Mouse (Mus musculus) neural tube, postnatal 0 days (tissue): Measurements from ENCODE around the gene Ccdc40. TPM values are rescaled to one million over a fixed set of nuclear protein-coding genes. Genes with fewer than 3 reads are reported as not detected.

ENCODE experiments used
- polyA plus RNA-seq: library from polyadenylated mRNA; unstranded; fragments of >200 nt; fragmentation: Nextera tagmentation; extraction: Ambion mirVana; gene quantifications from 2 replicates; pipeline ENCODE4 v1.2.1, GENCODE M21; 2015

Gene Ccdc40
- 7.6 and 8.6 TPM in 2 replicates for polyA plus RNA-seq

DNA sequence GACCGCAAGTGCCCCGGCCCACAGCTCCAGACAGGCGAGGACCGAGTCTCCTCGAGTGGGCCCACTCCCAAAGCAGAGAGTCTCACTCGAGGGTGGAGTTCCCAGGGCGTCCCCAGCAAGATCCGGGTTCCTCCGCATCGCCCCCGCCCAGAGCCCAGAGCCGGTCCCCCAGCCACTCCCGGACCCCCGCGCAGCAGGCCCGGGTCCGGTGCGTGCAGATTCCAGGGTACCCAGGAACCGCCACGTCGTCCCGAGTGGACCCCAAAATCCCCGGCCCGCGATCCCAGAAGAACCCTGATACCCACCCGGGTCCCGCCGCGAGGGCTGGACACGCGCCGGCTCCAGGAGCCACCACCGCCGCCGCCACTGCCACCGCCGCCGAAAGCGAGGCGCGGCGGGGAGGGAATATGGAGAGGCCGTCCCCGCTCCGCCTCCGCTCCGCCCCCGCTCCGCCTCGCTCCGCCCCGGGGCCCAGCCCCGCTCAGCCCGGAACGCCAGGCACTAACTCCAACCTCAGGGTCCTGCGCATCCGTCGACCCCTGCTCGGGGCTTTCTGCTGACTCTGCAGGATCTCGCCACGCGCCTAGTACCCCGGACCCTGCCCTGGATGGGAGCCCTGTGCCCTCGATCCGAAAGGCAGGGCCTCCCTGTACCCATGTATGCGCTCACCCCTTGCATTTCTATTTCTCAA lies at the start of gene Ccdc40, which contains the start of gene Tbc1d16:
TSS of gene Ccdc40 (plus strand) at position 482 of the 691 bp plus-strand sequence.
TSS of gene Tbc1d16 (minus strand) at position 409 of the 691 bp plus-strand sequence.

DNA sequence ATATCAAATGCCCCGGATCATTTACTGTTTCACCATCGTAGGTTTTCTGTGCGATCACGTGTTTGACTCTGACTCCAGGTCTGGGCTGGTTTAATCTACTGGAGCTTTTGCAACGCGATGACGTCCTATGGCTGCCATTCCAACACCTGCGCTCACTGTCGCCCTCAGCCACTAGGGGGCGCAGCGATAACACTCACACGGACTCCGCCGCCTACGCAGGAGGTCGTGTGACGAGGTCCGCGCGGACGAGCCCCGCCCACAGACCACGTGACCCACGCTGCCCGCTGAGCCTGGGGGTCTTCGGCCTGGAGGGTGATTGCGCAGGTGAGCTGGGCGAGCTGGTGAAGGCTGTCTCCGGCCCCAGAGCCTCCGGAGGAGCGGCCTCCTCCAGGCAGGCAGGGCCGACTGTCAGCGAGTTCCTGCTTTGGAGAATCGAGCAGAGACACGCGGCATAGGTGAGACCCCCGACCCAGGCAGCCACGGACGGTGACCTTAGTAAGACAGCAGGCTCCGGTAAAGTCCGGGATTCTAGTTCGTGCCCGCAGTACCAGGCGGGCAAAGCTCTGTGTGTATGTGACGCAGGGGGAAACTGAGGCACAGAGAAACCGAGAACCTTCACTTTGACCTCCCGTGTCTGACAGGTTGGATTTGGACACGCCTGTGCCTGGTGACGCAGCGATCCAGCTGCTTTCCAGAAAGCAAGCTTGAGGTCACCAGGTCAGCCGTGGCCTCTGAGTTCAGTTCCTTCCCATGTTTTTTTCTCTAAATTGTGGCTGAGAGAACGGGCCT lies 39.6 kb downstream of the Ccdc40 start, which contains the start of gene Gaa:
TSS of gene Gaa (plus strand) at position 120 of the 789 bp plus-strand sequence.

GRCm38 (mm10) chr11:119299391-119300245 lies 71.2 kb downstream of the Ccdc40 start, which contains the start of gene Eif4a3:
TSS of gene Eif4a3 (minus strand) at chr11:119300089.

GRCm38 (mm10) chr11:119307658-119307867 lies 79.2 kb downstream of the Ccdc40 start, which contains the start of gene Card14:
TSS of gene Card14 (plus strand) at chr11:119307768.

Other genes with a start within 250 kb of the Ccdc40 start
- not detected in 2 replicates for gene Enpp7, start 240.4 kb upstream of the Ccdc40 start, polyA plus RNA-seq
- gene Cbx2, start 205.6 kb upstream of the Ccdc40 start, polyA plus RNA-seq: 4.2 TPM in 2 replicates
- gene Cbx8, start 187.6 kb upstream of the Ccdc40 start, polyA plus RNA-seq: 6.8 and 7.6 TPM in 2 replicates
- gene Cbx4, start 142.4 kb upstream of the Ccdc40 start, polyA plus RNA-seq: 21.9 TPM in 2 replicates
- gene Tbc1d16, start 73 bp upstream of the Ccdc40 start, polyA plus RNA-seq: 32.0 and 38.5 TPM in 2 replicates
- gene Gaa, start 39.3 kb downstream of the Ccdc40 start, polyA plus RNA-seq: 128 and 138 TPM in 2 replicates
- 216 and 222 TPM in 2 replicates for gene Eif4a3, start 71.5 kb downstream of the Ccdc40 start, polyA plus RNA-seq
- 0.87 and 1.4 TPM in 2 replicates for gene Card14, start 79.2 kb downstream of the Ccdc40 start, polyA plus RNA-seq
- 7.4 and 7.5 TPM in 2 replicates for gene Sgsh, start 127.0 kb downstream of the Ccdc40 start, polyA plus RNA-seq
- gene Slc26a11, start 127.0 kb downstream of the Ccdc40 start, polyA plus RNA-seq: 8.2 and 8.5 TPM in 2 replicates
- gene Rnf213, start 164.5 kb downstream of the Ccdc40 start, polyA plus RNA-seq: 2.0 and 2.2 TPM in 2 replicates